Mouse (Mus musculus) intestine, embryonic 14.5 days (tissue): ENCODE results near the gene Dhrs7c. TPM values are rescaled to one million over a fixed set of nuclear protein-coding genes. Genes with fewer than 3 reads are reported as not detected.
A peak's percentile ranks its signal among the peaks of the same experiment; 100 is the strongest.

ENCODE experiments used
- ATAC-seq: fragments of 200-750 bp; cut with Nextera tagmentation; replicated peaks from 2 replicates; pipeline ENCODE4 v1.8.0; 2017; ENCODE audit warnings: low read depth, moderate number of reproducible peaks, moderate TSS enrichment, moderate library complexity; ENCODE audit not compliant: low FRiP score, low TSS enrichment
- DNase-seq: peaks from one replicate; pipeline ENCODE4 v3.0.0-alpha.2; 2018; ENCODE audit warnings: low spot score
- H3K27ac ChIP-seq: fragments of 300-500 bp; sonication (generic); 2 replicates; pipeline ENCODE4 v1.5.1; 2014; ENCODE audit warnings: low read depth, mild to moderate bottlenecking, control low read depth
- H3K27me3 ChIP-seq: fragments of 300-500 bp; sonication (generic); replicated peaks from 2 replicates; pipeline ENCODE4 v1.6.1; 2014; ENCODE audit warnings: low read length, control low read depth; ENCODE audit not compliant: control insufficient read depth, insufficient read depth
- H3K36me3 ChIP-seq: fragments of 300-500 bp; sonication (generic); 2 replicates; pipeline ENCODE4 v1.6.1; 2014; ENCODE audit warnings: low read length, control low read depth; ENCODE audit not compliant: control insufficient read depth, insufficient read depth
- H3K4me1 ChIP-seq: fragments of 300-500 bp; sonication (generic); replicated peaks from 2 replicates; pipeline ENCODE4 v1.6.1; 2014; ENCODE audit warnings: low read length, control low read depth, mixed read lengths; ENCODE audit not compliant: control insufficient read depth, insufficient read depth
- H3K4me2 ChIP-seq: fragments of 300-500 bp; sonication (generic); 2 replicates; pipeline ENCODE4 v1.6.1; 2014; ENCODE audit warnings: low read length
- H3K4me3 ChIP-seq: fragments of 300-500 bp; sonication (generic); 2 replicates; pipeline ENCODE4 v1.5.1; 2014; ENCODE audit warnings: low read depth, low read length, control low read depth, mixed read lengths
- H3K9ac ChIP-seq: fragments of 300-500 bp; sonication (generic); 2 replicates; pipeline ENCODE4 v1.6.1; 2014; ENCODE audit warnings: mild to moderate bottlenecking, low read length
- H3K9me3 ChIP-seq: fragments of 300-500 bp; sonication (generic); 2 replicates; pipeline ENCODE4 v1.6.1; 2016; ENCODE audit warnings: low read length, control low read depth; ENCODE audit not compliant: control insufficient read depth
- WGBS: fragments of 180-500 bp; shearing (Covaris S2); extraction: QIAGEN DNeasy Blood & Tissue Kit; methylation state at CpG from one replicate; pipeline ENCODE4 v1.1.7; 2014; 5-methylcytosine and 5-hydroxymethylcytosine counted together
- polyA plus RNA-seq: library from polyadenylated mRNA; unstranded; fragments of >200 nt; fragmentation: Nextera tagmentation; extraction: Ambion mirVana; gene quantifications from 2 replicates; pipeline ENCODE4 v1.2.1, GENCODE M21; 2014

The Dhrs7c gene
- not detected in 2 replicates for polyA plus RNA-seq

GRCm38 (mm10) chr11:67797931-67798330 lies at the start of gene Dhrs7c:
TSS of gene Dhrs7c (plus strand) at chr11:67798187.
- ATAC-seq (no peak), DNase-seq (no peak)
- Histone ChIP-seq H3K4me1 (no peaks in the 10 kb centered on the region), H3K9ac (no peak within 1 kb of the TSS), H3K4me3 (no peak within 1 kb of the TSS), H3K27ac (no peak within 1 kb of the TSS), H3K4me2 (no peak within 1 kb of the TSS), H3K36me3 (no peaks in the 10 kb centered on the region), H3K9me3 (no peaks in the 10 kb centered on the region), H3K27me3 (no peaks in the 10 kb centered on the region)
- 80% methylated on average over 7 of the region's 7 CpGs for WGBS

GRCm38 (mm10) chr11:67756287-67756686 lies 41.7 kb upstream of the Dhrs7c start:
- Histone ChIP-seq H3K4me3 (no peak overlapping the region), H3K27me3 (no peaks in the 10 kb centered on the region), H3K9me3 (no peaks in the 10 kb centered on the region), H3K27ac (no peak overlapping the region), H3K4me1 (no peaks in the 10 kb centered on the region), H3K4me2 (no peak overlapping the region), H3K9ac (no peak overlapping the region), H3K36me3 (no peaks in the 10 kb centered on the region)
- DNase-seq: no peak
- 100% methylated on average over 1 of the region's 1 CpGs for WGBS
- ATAC-seq: no peak

- Histone ChIP-seq H3K27ac (no peak overlapping the region), H3K4me1 (no peaks in the 10 kb centered on the region), H3K4me3 (no peak overlapping the region), H3K9ac (no peak overlapping the region), H3K4me2 (no peak overlapping the region), H3K9me3 (no peaks in the 10 kb centered on the region), H3K36me3 (no peaks in the 10 kb centered on the region), H3K27me3 (no peaks in the 10 kb centered on the region)
- 63% methylated on average over 15 of the region's 15 CpGs for WGBS
- no peak for DNase-seq
- no peak for ATAC-seq
Observed at GRCm38 (mm10) chr11:67757373-67758167, 40.4 kb upstream of the Dhrs7c start.

- no peak within 1 kb of the TSS for H3K4me3 ChIP-seq
- no peak for ATAC-seq
- H3K36me3 ChIP-seq: no peaks in the 10 kb centered on the region
- peaks cover 10% of the 10 kb centered on the region for H3K4me1 ChIP-seq
- no peak for DNase-seq
- WGBS: 47% methylated on average over 14 of the region's 14 CpGs
- H3K4me2 ChIP-seq: peak within 1 kb of the TSS; percentile 18
- no peak within 1 kb of the TSS for H3K9ac ChIP-seq
- H3K9me3 ChIP-seq: no peaks in the 10 kb centered on the region
- H3K27ac ChIP-seq: peak within 1 kb of the TSS; percentile 72
- no peaks in the 10 kb centered on the region for H3K27me3 ChIP-seq
Observed at GRCm38 (mm10) chr11:67771053-67771452, 26.9 kb upstream of the Dhrs7c start, which contains the start of gene Glp2r. TSS of gene Glp2r (minus strand) at chr11:67771153.

- Histone ChIP-seq H3K4me1 (peaks cover 10% of the 10 kb centered on the region), H3K27me3 (no peaks in the 10 kb centered on the region), H3K4me2 (no peak overlapping the region), H3K4me3 (no peak overlapping the region), H3K9ac (no peak overlapping the region), H3K27ac (no peak overlapping the region), H3K9me3 (no peaks in the 10 kb centered on the region), H3K36me3 (no peaks in the 10 kb centered on the region)
- DNase-seq (no peak), ATAC-seq (no peak)
- 80% methylated on average over 2 of the region's 2 CpGs for WGBS
Observed at GRCm38 (mm10) chr11:67771691-67772090, 26.3 kb upstream of the Dhrs7c start.

- Histone ChIP-seq H3K4me3 (no peak overlapping the region), H3K36me3 (no peaks in the 10 kb centered on the region), H3K27me3 (no peaks in the 10 kb centered on the region), H3K27ac (no peak overlapping the region), H3K4me1 (peaks cover 10% of the 10 kb centered on the region), H3K9me3 (no peaks in the 10 kb centered on the region), H3K4me2 (no peak overlapping the region), H3K9ac (no peak overlapping the region)
- no peak for ATAC-seq
- DNase-seq: peak; percentile 71
- WGBS: 14% methylated on average over 8 of the region's 8 CpGs
Observed at GRCm38 (mm10) chr11:67772577-67772976, 25.4 kb upstream of the Dhrs7c start.

GRCm38 (mm10) chr11:67774379-67774778 lies 23.6 kb upstream of the Dhrs7c start, which contains the start of gene Gsg1l2:
TSS of gene Gsg1l2 (plus strand) at chr11:67774608.
- Histone ChIP-seq H3K27me3 (no peaks in the 10 kb centered on the region), H3K9ac (no peak within 1 kb of the TSS), H3K36me3 (no peaks in the 10 kb centered on the region), H3K4me3 (no peak within 1 kb of the TSS), H3K4me1 (no peaks in the 10 kb centered on the region), H3K27ac (no peak within 1 kb of the TSS), H3K4me2 (no peak within 1 kb of the TSS), H3K9me3 (no peaks in the 10 kb centered on the region)
- no peak for DNase-seq
- ATAC-seq: no peak
- 83% methylated on average over 12 of the region's 12 CpGs for WGBS

- no peak overlapping the region for H3K27ac ChIP-seq
- no peaks in the 10 kb centered on the region for H3K4me1 ChIP-seq
- ATAC-seq: no peak
- no peak overlapping the region for H3K4me3 ChIP-seq
- H3K4me2 ChIP-seq: no peak overlapping the region
- 74% methylated on average over 11 of the region's 11 CpGs for WGBS
- DNase-seq: no peak
- no peaks in the 10 kb centered on the region for H3K27me3 ChIP-seq
- H3K36me3 ChIP-seq: no peaks in the 10 kb centered on the region
- H3K9me3 ChIP-seq: no peaks in the 10 kb centered on the region
- H3K9ac ChIP-seq: no peak overlapping the region
Observed at GRCm38 (mm10) chr11:67790182-67790581, 7.8 kb upstream of the Dhrs7c start.
